Mouse (Mus musculus) CH12.LX (cell line): Measurements from ENCODE around the gene Fhit. TPM values are rescaled to one million over a fixed set of nuclear protein-coding genes. Genes with fewer than 3 reads are reported as not detected.

Source experiments
- DNase-seq: peaks from one replicate; pipeline ENCODE4 v3.0.0-alpha.2; 2013; ENCODE audit errors: extremely low read depth
- H3K27ac ChIP-seq: 2 replicates; pipeline ENCODE4 v1.5.1; 2012; ENCODE audit warnings: low read depth, mild to moderate bottlenecking, control low read depth, moderate library complexity; ENCODE audit not compliant: insufficient read depth
- H3K27me3 ChIP-seq: replicated peaks from 2 replicates; pipeline ENCODE3; 2012; ENCODE audit warnings: inconsistent platforms
- H3K36me3 ChIP-seq, 2 experiments: replicated peaks in 1 of 2; 2 replicates each; pipeline versions ENCODE3 to v1.6.1; 2012; ENCODE audit warnings: inconsistent platforms in 1 of 2, low read length in 1 of 2, mild to moderate bottlenecking in 1 of 2, mixed read lengths in 1 of 2, moderate library complexity in 1 of 2; ENCODE audit not compliant: control insufficient read depth in 1 of 2, insufficient read depth in 1 of 2
- H3K4me1 ChIP-seq, 2 experiments: 2 replicates each; pipeline ENCODE4 v1.6.1; 2012; ENCODE audit warnings: inconsistent platforms in 1 of 2, moderate library complexity in 1 of 2; ENCODE audit not compliant: insufficient read depth in 2 of 2, control insufficient read depth in 1 of 2
- H3K4me2 ChIP-seq: 2 replicates; pipeline ENCODE4 v1.6.1; 2012; ENCODE audit warnings: low read depth, mild to moderate bottlenecking, control low read depth; ENCODE audit not compliant: poor library complexity, insufficient read depth, severe bottlenecking
- H3K4me3 ChIP-seq, 3 experiments: fragments of 150-350 bp in 1 of 3; sonication (generic) in 1 of 3; replicated peaks in 1 of 3; 2 replicates each; pipeline versions ENCODE3 to v1.5.1; 2011 to 2012; ENCODE audit warnings: low read depth in 2 of 3, low read length in 2 of 3, mild to moderate bottlenecking in 2 of 3, moderate library complexity in 2 of 3, control low read depth in 1 of 3, improper control_type of control experiment in 1 of 3, inconsistent platforms in 1 of 3, mixed read lengths in 1 of 3; ENCODE audit not compliant: poor library complexity in 1 of 3
- H3K79me2 ChIP-seq: replicated peaks from 2 replicates; pipeline ENCODE4 v1.6.1; 2012; ENCODE audit warnings: mild to moderate bottlenecking, moderate library complexity; ENCODE audit not compliant: control insufficient read depth, poor library complexity, insufficient read depth, severe bottlenecking; ENCODE audit errors: extremely low read depth
- H3K9ac ChIP-seq: 2 replicates; pipeline ENCODE4 v1.6.1; 2012; ENCODE audit warnings: low read depth, mild to moderate bottlenecking, control low read depth, moderate library complexity; ENCODE audit not compliant: insufficient read depth
- H3K9me3 ChIP-seq: replicated peaks from 2 replicates; pipeline ENCODE3; 2012; ENCODE audit warnings: low read length, inconsistent platforms, mixed read lengths
- BHLHE40 ChIP-seq: IDR thresholded peaks from 2 replicates; pipeline ENCODE4 v1.6.1; 2011; ENCODE audit warnings: mild to moderate bottlenecking, low read depth, low read length, improper control_type of control experiment
- CHD2 ChIP-seq: IDR thresholded peaks from 2 replicates; pipeline ENCODE4 v1.6.1; 2011; ENCODE audit warnings: low read length, improper control_type of control experiment
- ELF1 ChIP-seq: IDR thresholded peaks from 2 replicates; pipeline ENCODE4 v1.6.1; 2014; ENCODE audit warnings: low read depth, mild to moderate bottlenecking, inconsistent platforms, low read length, improper control_type of control experiment
- ETS1 ChIP-seq: conservative IDR thresholded peaks from 2 replicates; pipeline ENCODE4 v1.6.1; 2012; ENCODE audit warnings: low read depth, mild to moderate bottlenecking, inconsistent platforms, low read length, improper control_type of control experiment, moderate library complexity
- HCFC1 ChIP-seq: IDR thresholded peaks from 2 replicates; pipeline ENCODE4 v1.6.1; 2012; ENCODE audit warnings: low read depth, mild to moderate bottlenecking, inconsistent platforms, low read length, improper control_type of control experiment
- IRF4 ChIP-seq: IDR thresholded peaks from 2 replicates; pipeline ENCODE4 v1.6.1; 2014; ENCODE audit warnings: low read depth, mild to moderate bottlenecking, inconsistent platforms, low read length, improper control_type of control experiment
- JUN ChIP-seq: IDR thresholded peaks from 2 replicates; pipeline ENCODE4 v1.6.1; 2011; ENCODE audit warnings: low read depth, mild to moderate bottlenecking, low read length, improper control_type of control experiment, moderate library complexity; ENCODE audit not compliant: insufficient read depth
- JUND ChIP-seq: conservative IDR thresholded peaks from 2 replicates; pipeline ENCODE4 v1.6.1; 2011; ENCODE audit warnings: low read depth, low read length, improper control_type of control experiment
- KAT2A ChIP-seq: IDR thresholded peaks from 2 replicates; pipeline ENCODE4 v1.6.1; 2012; ENCODE audit warnings: low read length, improper control_type of control experiment, inconsistent platforms; ENCODE audit not compliant: insufficient replicate concordance
- MXI1 ChIP-seq: IDR thresholded peaks from 2 replicates; pipeline ENCODE4 v1.6.1; 2011; ENCODE audit warnings: mild to moderate bottlenecking, low read depth, low read length, improper control_type of control experiment
- MYC ChIP-seq: IDR thresholded peaks from 2 replicates; pipeline ENCODE4 v1.6.1; 2011; ENCODE audit warnings: low read depth, mild to moderate bottlenecking, improper control_type of control experiment, low read length
- NELFE ChIP-seq: IDR thresholded peaks from 2 replicates; pipeline ENCODE4 v1.6.1; 2011; ENCODE audit warnings: low read depth, low read length, improper control_type of control experiment
- NRF1 ChIP-seq: IDR thresholded peaks from 2 replicates; pipeline ENCODE4 v1.6.1; 2014; ENCODE audit warnings: low read depth, mild to moderate bottlenecking, inconsistent platforms, low read length, improper control_type of control experiment, moderate library complexity
- PAX5 ChIP-seq: IDR thresholded peaks from 2 replicates; pipeline ENCODE4 v1.6.1; 2012; ENCODE audit warnings: low read length, inconsistent platforms, mixed read lengths
- POLR2AphosphoS2 ChIP-seq: IDR thresholded peaks from 2 replicates; pipeline ENCODE4 v1.6.1; 2011; ENCODE audit warnings: low read depth, low read length, improper control_type of control experiment
- RCOR1 ChIP-seq: conservative IDR thresholded peaks from 2 replicates; pipeline ENCODE4 v1.6.1; 2012; ENCODE audit warnings: low read depth, mild to moderate bottlenecking, inconsistent platforms, low read length, improper control_type of control experiment
- SIN3A ChIP-seq: IDR thresholded peaks from 2 replicates; pipeline ENCODE4 v1.6.1; 2012; ENCODE audit warnings: low read length, improper control_type of control experiment, inconsistent platforms
- TCF12 ChIP-seq: IDR thresholded peaks from 2 replicates; pipeline ENCODE4 v1.6.1; 2014; ENCODE audit warnings: low read depth, mild to moderate bottlenecking, inconsistent platforms, low read length, improper control_type of control experiment
- USF1 ChIP-seq: IDR thresholded peaks from 2 replicates; pipeline ENCODE4 v1.6.1; 2014; ENCODE audit warnings: low read depth, mild to moderate bottlenecking, inconsistent platforms, low read length, improper control_type of control experiment
- dilution Hi-C: fragments of 300-500 bp; cut with MboI; formaldehyde crosslinking; loops from 2 replicates; pipeline ENCODE4 v1.14.3; 2020; ENCODE audit warnings: low sequenced_read_pairs; ENCODE audit not compliant: extremely low pct_unique_long_range_greater_than_20kb, extremely low pct_ligation_motif_present
- in situ Hi-C: fragments of 300-500 bp; cut with MboI; formaldehyde crosslinking; loops from 3 replicates; pipeline ENCODE4 v1.14.3; 2019; ENCODE audit warnings: low sequenced_read_pairs, low pct_ligation_motif_present, low pct_unique_long_range_greater_than_20kb, mixed read lengths
- polyA plus RNA-seq: library from polyadenylated mRNA; unstranded; fragments of >175 nt; gene quantifications from 2 replicates; pipeline ENCODE4 v1.2.1, GENCODE M21; 2012; ENCODE audit warnings: low read depth; ENCODE audit not compliant: insufficient read length
- total RNA-seq, 2 experiments: library from RNA; depleted of rRNA; stranded (reverse); fragments of 300-350 nt in 1 of 2; fragments of >200 nt in 1 of 2; gene quantifications; 2 replicates each; pipeline ENCODE4 v1.2.3; 2012 to 2014

Fhit gene
- total and polyA plus RNA-seq, 3 experiments = 0.64 to 1.9 (median 0.64) TPM

DNA sequence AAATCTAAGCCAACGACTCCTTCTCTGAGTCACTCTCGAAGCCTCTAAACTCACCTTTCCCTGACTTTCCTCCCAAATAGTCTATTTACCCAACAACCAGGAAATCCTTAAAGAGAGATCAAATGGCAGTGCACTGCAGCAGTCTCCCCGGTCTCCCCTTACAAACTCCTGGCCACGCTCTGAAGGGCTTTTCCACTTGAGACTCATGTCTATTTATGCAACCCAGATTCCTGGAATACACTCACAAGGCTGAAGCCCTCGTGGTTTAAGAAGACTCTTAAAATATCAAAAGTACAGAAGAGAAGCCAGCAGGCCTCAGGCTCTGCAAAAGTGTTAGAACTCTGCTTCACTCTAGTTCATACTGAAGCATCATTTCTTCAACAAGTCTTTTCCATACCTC lies 1155.6 kb downstream of the Fhit start:
- Histone ChIP-seq H3K9me3 (no peaks in the 10 kb centered on the region), H3K79me2 (no peaks in the 10 kb centered on the region), H3K9ac (no peak overlapping the region), H3K4me1 (no peaks in the 10 kb centered on the region), H3K4me3 (no peak overlapping the region), H3K27me3 (no peaks in the 10 kb centered on the region), H3K36me3 (no peaks in the 10 kb centered on the region), H3K4me2 (no peak overlapping the region), H3K27ac (no peak overlapping the region)
- no peak for TF ChIP-seq BHLHE40
- TF ChIP-seq USF1 = no peak
- no peak for TF ChIP-seq HCFC1
- TF ChIP-seq KAT2A = no peak
- no peak for TF ChIP-seq POLR2AphosphoS2
- no peak for TF ChIP-seq SIN3A
- no peak for TF ChIP-seq MXI1
- no peak for TF ChIP-seq JUN
- no peak for TF ChIP-seq MYC
- TF ChIP-seq TCF12 = no peak
- TF ChIP-seq JUND = no peak
- TF ChIP-seq PAX5 = no peak
- no peak for TF ChIP-seq ELF1
- no peak for DNase-seq
- dilution Hi-C loops (no loop called here), in situ Hi-C loops (no loop called here)

DNA sequence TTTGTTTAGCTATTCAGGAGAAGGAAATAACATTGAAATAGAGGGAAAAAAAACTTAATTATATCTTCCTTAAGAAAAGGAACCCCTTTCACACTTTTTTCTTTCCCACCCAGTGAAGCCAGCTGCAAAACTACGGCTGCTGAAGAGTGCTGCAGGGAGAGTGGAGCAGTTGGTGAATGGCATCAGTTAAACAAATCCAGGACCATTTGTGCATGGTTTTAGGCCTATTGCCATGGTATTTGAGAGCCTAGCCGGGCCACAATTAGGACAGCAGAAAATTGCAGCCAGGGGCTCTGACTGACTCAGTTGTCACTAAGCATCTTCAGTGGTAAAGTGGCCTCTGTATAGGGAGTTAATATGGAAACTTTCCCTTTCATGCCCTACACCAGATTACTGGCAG lies 1158.0 kb downstream of the Fhit start:
- Histone ChIP-seq H3K4me3 (no peak overlapping the region), H3K4me1 (no peaks in the 10 kb centered on the region), H3K27me3 (no peaks in the 10 kb centered on the region), H3K36me3 (no peaks in the 10 kb centered on the region), H3K9ac (no peak overlapping the region), H3K9me3 (no peaks in the 10 kb centered on the region), H3K79me2 (no peaks in the 10 kb centered on the region), H3K27ac (no peak overlapping the region), H3K4me2 (no peak overlapping the region)
- no peak for DNase-seq
- no peak for TF ChIP-seq NRF1
- TF ChIP-seq RCOR1 = no peak
- TF ChIP-seq ETS1 = no peak
- TF ChIP-seq NELFE = no peak
- TF ChIP-seq CHD2 = no peak
- TF ChIP-seq TCF12 = no peak
- no peak for TF ChIP-seq IRF4
- no peak for TF ChIP-seq USF1
- TF ChIP-seq JUND = no peak
- in situ Hi-C loops (no loop called here), dilution Hi-C loops (no loop called here)
